Mouse (Mus musculus) E14TG2a.4 (cell line): ENCODE data around the gene Atp2b1.

Source experiments
- CTCF ChIP-seq: conservative IDR thresholded peaks from 2 replicates; pipeline ENCODE4 v1.5.1; 2014; ENCODE audit warnings: low read length
- POU5F1 ChIP-seq: IDR thresholded peaks from 2 replicates; pipeline ENCODE4 v1.6.1; 2014; ENCODE audit warnings: low read length, borderline replicate concordance

GRCm38 (mm10) chr10:98864851-98865250 is 49.4 kb upstream of the Atp2b1 start:
- TF ChIP-seq CTCF (no peak), POU5F1 (no peak)
